Mouse (Mus musculus) spleen, embryonic (tissue): ENCODE results near the gene Orai2.
"Not testable (repeated sequence)": the region's sequence is repeated elsewhere in the genome, so short reads cannot be mapped to it uniquely, and the experiment has no call there.

Experiments
- CTCF ChIA-PET: fragments of 350-600 bp; sonication (Branson Sonifier 250); formaldehyde crosslinking; loops from one replicate; lab custom pipeline; 2022; lab: Charles Lee

Orai2 gene

DNA sequence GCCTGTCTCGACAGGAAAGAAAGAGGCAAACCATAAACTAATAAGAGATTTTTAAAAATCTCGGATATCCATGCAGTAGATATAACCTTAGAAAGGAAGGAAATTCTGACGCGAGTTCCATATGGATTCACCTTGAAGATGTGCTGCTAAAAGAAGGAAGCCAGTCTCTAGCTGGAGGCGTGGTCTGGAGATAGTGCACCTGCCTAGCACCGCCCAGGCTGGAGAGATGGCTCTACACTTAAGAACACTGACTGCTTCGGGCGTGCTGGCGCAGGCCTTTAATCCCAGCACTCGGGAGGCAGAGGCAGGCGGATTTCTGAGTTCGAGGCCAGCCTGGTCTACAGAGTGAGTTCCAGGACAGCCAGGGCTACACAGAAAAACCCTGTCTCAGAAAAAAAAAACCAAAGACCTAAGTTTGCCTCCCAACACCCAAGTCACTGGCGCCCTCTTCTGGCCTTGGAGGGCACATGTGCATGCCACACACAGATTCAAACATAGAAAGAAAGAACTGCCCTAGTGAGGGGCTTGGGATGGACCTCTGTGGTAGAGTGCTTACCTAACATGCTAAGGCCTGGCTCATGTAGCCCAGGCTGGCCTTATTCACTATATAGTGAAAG lies 32.7 kb downstream of the Orai2 start:
- CTCF ChIA-PET, result no interaction called here

DNA sequence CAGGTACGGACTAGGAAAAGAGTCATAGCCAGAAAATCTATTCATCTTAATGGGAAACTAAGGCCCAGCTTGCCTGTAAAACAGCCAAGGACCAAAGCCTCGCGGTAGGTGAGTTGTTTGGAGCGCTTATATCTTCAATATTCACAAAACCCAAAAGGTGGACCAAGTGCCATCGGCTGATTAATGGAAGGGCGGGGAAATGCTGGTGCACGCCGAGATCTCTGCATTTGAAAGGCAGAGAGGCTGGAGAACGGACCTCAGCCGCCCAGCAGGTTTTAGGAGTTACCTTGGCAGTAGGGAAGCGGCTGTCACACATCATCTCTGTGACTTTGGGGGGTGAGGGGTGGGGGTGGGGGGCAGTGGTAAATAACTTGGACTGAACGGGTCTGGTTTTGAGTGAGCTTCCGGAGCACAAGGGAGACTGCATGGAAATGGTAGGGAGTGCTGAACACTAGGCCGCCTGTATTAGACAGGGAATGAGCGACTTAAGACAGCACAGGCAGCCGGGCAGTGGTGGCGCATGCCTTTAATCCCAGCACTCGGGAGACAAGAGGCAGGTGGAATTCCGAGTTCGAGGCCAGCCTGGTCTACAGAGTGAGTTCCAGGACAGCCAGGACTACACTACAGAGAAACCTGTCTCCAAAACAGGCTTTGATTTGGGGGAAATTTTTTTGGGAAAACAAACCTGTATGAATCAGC lies 34.1 kb downstream of the Orai2 start:
- CTCF ChIA-PET, result interaction anchor here (0.5 kb wide), 2 partner anchors 36 to 115 kb away, joined by 3 to 11 read pairs; no protein-coding TSS in a partner anchor

DNA sequence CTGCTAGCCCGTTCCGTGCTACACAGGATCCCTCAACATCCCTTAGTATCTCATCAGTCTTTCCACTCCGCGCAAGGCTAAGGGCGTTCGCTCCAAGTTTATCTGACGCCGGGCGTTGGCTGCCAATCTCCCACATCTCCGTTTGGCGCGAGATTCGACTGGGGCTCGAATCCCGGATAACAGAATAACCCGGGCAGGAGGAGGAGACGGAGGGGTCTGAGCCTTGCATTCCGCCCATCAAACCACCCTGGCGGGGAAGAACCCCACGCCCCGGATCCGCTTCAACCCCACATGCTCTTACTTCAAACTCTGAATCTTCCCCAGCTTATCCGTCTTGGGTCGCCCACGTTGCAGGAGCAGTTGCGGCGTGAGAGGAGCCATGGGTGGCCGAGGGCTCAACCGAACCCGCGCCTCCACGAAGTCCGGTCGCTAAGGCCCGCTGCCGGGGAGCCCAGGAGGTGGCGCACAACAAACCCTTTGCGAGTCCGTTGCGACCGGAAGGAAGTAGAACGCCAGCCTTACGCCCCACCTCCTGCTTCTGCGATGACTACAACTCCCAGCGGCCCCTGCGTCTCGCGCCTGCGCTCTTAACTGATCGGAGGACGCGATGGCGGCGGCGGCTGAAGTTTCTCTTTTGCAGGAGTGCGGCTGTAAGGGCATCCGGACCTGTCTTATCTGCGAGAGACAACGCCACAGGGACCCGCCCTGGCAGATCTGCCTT lies 34.8 kb downstream of the Orai2 start, which contains the start of the genes Lrwd1 and Alkbh4:
Lrwd1 (minus strand) TSS at position 504 of the 721 bp plus-strand sequence.
Alkbh4 (plus strand) TSS at position 576 of the 721 bp plus-strand sequence.
- CTCF ChIA-PET, result interaction anchor here (0.5 to 0.9 kb wide), 2 partner anchors 37 to 53 kb away, joined by 3 read pairs; no protein-coding TSS in a partner anchor

DNA sequence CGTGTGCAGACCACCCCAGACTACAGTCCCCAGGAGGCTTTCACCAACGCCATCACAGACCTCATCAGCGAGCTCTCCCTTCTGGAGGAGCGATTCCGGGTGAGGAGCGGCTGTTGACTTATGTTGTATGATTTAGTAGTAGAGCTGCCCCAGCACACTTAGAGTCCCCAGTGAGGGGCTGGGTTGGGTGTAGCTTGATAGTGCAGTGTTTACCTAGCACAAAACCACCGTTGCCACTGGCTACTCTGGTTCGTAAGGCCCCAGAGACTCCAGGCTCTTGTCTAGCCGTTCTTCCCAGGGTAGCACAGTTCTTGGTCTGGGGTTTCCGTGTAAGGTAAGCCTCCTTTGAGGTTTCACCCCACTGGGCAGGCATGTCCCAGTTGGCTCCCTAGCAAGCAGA lies 48.3 kb downstream of the Orai2 start:
- CTCF ChIA-PET, result no interaction called here

DNA sequence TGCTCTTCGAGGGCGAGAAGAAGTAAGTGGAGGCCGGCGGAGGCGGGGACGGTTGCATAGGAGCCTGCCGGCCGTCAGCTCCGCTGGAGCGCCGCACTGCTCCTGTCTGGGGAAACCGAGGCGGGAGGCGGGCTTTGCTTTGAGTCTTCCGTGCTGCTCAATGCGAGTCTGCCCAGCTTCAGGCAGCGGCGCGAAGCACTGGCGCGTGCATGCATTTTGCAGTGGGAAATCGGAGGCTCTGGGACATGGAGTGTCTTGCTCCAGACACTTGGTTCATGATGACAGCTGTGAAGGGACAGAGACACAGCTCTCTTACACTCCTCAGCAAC lies 53.8 kb downstream of the Orai2 start:
- CTCF ChIA-PET, result interaction anchor here (0.6 kb wide), 1 partner anchor 681 kb away, joined by 7 read pairs; no protein-coding TSS in a partner anchor

DNA sequence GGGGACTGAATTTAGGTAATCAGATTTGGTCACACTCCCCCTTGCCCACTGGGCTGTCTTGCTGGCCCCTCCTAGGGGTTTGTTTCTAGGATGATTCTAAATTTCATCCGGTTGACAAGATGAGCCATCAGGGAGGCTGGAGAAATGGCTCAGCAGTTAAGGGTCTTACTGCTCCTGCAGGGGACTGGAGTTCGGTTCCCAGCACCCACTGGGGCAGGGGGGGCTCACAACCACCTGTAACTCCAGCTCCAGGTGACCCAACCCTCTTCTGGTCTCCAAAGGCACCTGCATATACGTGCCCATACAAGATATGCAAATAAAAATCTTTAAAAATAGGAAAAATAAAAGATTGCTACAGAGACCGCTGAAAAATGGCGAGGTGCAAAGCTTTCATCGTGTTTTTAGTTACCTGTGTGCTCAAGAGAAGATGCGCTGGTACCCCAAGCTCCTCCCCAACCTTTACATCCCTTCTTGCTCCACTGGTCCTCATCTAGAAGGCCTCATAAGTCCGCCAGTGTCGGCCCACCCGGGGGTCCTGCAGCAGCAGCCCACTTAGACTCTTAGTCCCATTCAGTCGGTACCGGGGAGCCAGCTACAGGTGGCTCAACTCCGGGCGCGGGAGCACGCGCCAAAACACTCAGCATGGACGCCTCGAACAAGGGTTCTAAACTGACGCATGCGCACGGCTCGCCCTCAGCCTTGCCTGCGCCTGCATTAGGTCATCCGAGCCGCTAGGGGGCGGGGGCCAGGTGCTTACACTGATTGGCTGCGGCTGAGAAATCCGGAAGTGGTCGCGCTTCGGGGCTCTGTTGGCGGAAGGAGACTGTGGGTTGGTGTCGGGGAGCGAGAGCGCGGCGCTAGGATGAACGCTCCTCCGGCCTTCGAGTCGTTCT lies 54.4 kb downstream of the Orai2 start, which contains the start of gene Polr2j:
Polr2j (plus strand) TSS at position 741 of the 893 bp plus-strand sequence.
- CTCF ChIA-PET, result interaction anchor here (0.6 kb wide), 2 partner anchors 160 to 681 kb away, joined by 5 to 7 read pairs; no protein-coding TSS in a partner anchor

DNA sequence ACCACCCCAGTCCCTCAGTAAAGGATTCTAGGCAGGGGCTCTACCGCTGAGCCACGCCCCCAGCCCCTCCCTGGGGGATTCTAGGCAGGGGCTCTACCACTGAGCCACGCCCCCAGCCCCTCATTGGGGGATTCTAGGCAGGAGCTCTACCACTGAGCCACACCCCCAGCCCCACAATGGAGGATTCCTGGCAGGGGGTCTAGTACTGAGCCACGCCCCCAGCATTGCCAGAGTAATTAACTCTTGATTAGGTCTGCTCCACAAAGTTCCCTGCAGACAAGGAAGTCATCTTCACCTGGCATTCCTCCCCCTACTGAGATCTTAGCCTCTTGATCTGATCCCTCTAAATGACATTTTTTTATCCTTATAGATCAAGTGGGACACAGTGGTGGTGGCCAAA lies 57.0 kb downstream of the Orai2 start:
- CTCF ChIA-PET, result not testable (repeated sequence)

DNA sequence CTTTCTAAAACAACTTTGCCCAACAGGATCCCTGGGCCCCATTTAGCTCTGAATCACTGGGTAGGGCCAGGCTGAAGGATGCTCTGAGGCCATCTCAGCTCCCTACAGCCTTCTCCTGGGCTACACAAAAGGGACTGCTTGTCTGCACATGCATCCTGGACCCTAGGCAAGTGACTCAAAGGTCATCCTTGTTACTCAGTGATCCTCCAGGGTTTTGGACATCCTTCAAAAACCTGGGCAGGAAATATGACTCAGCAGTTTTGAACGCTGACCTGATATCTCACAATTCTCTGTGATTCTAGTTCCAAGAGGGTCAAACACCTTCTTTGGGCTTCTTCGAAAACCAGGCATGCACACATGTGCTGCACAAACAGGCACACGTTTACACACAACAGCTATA lies 61.5 kb downstream of the Orai2 start:
- CTCF ChIA-PET, result no interaction called here

DNA sequence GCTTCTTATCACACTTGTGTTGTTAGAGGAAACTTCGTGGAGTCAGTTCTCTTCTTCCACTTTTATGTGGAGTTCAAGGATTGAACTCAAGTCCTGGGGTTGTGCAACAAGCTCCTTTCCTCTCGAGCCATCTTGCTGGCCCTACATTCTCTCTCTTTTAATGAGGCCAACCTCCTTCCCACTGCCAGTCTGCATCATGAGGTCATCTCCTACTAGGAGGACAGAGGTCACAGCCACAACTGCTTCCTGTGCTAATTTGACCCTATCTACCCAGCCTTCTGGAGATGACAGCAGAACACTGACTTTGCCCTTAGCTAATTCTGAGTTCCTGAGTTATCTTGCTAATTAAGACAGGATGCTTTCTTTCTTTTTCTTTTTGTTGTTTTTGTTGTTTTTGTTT lies 62.0 kb downstream of the Orai2 start:
- CTCF ChIA-PET, result no interaction called here

DNA sequence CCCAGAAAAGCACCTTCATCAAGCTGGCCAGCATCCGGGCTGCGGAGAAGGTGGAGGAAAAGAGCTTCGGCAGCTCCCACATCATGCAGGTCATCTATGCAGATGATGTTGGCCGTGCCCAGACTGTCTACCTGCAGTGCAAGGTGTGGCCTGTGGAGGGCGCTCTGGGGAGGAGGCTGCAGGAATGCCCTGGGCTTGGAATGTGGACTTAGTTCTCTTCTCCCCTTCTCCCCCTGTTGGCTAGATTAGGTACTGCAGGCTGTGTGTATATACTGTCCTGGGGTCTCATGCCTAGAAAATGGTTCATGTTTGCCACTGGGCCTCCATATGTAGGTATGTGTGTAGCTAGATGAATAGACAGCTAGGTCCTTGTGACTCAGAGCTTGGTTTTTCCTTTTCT lies 66.0 kb downstream of the Orai2 start:
- CTCF ChIA-PET, result interaction anchor here (0.5 kb wide), 1 partner anchor 12 kb away, joined by 3 read pairs; no protein-coding TSS in a partner anchor

DNA sequence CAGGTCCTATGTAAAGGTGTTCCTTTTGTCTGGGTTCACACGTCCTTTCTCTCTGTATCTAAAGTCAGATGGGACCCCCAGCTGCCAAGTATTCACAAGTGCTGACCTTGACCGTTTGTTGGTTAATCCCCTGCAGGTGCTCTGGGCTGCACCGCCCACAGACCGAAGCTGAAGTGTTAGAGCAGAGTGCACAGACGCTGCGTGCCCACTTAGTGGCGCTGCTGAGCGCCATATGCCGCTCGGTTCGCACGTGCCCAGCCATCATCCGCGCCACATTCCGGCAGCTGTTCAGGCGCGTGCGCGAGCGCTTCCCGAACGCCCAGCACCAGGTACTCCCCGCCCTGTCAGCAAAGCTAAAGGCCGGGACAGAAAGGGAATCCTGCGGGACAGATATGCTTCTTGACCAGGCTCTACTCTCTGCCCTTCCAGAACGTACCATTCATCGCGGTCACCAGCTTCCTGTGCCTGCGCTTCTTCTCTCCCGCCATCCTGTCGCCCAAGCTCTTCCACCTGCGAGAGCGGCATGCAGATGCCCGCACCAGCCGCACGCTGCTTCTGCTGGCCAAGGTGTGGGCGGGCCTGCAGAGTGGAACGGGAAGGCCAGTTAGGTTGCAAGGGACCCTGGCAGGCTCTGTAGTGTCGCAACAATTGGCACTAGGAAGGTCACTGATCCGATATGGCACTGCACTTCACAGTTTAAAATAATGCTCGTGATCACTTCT lies 68.3 kb downstream of the Orai2 start:
- CTCF ChIA-PET, result interaction anchor here (0.6 to 2.0 kb wide), 5 partner anchors 11 to 1086 kb away, joined by 3 to 7 read pairs (median 4); partner anchors contain the start of gene Prkrip1

DNA sequence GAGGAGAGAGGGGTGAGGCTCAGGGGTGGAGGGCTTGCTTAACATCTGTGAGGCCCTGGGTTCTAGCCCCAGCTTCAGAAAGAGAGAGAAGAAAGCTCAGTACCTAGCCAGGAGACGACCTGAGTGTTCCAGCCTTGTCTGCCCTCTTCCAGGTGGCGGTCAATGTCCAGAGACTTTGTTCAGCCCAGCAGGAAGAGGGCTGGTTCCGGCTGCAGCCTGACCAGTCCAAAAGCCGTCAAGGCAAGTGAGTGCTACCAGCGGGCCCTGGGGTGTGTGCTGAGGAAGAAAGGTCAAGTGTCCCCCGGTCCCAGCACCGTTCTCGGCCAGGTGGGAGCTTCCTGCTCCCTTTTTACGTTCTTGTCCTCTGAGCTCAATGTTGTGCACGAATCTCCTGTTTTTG lies 72.0 kb downstream of the Orai2 start:
- CTCF ChIA-PET, result no interaction called here
